Mouse (Mus musculus): ENCODE measurements around the gene S100a16.

S100a16 gene

GRCm38 (mm10) chr3:90527291-90527873, 9.7 kb upstream of the S100a16 start:
- Histone ChIP-seq H3K9me3 (ENCODE audit: low read length) (no peaks in the 10 kb centered on the region), H3K4me3 (replicated peaks; ENCODE audit: low read length) (no peak overlapping the region), H3K27me3 (ENCODE audit: insufficient read depth, low read length) (peaks cover 16% of the 10 kb centered on the region; the same call in 1 of the 2 replicates), H3K36me3 (ENCODE audit: insufficient read depth, low read length) (no peaks in the 10 kb centered on the region), H3K4me1 (replicated peaks; ENCODE audit: low read depth, low read length) (peaks cover 32% of the 10 kb centered on the region)
- no peak for TF ChIP-seq POU5F1 (IDR thresholded peaks at IDR 0.05; ENCODE audit: borderline replicate concordance, low read length)
- no peak for TF ChIP-seq NANOG (IDR thresholded peaks at IDR 0.05; ENCODE audit: borderline replicate concordance, low read length)
- TF ChIP-seq CTCF (conservative IDR thresholded peaks at IDR 0.05; ENCODE audit: low read length), result no peak

- Histone ChIP-seq H3K4me1 (replicated peaks; ENCODE audit: low read depth, low read length) (peaks cover 18% of the 10 kb centered on the region), H3K9me3 (ENCODE audit: low read length) (no peaks in the 10 kb centered on the region), H3K27me3 (ENCODE audit: insufficient read depth, low read length) (peaks cover 14% of the 10 kb centered on the region; the same call in 1 of the 2 replicates), H3K36me3 (ENCODE audit: insufficient read depth, low read length) (no peaks in the 10 kb centered on the region), H3K4me3 (replicated peaks; ENCODE audit: low read length) (no peak overlapping the region)
- TF ChIP-seq CTCF (conservative IDR thresholded peaks at IDR 0.05; ENCODE audit: low read length) (no peak), POU5F1 (IDR thresholded peaks at IDR 0.05; ENCODE audit: borderline replicate concordance, low read length) (no peak), NANOG (IDR thresholded peaks at IDR 0.05; ENCODE audit: borderline replicate concordance, low read length) (no peak)
Observed at GRCm38 (mm10) chr3:90531713-90532112, 5.3 kb upstream of the S100a16 start.

GRCm38 (mm10) chr3:90535446-90535845, 1.6 kb upstream of the S100a16 start:
- no peaks in the 10 kb centered on the region for H3K36me3 ChIP-seq (ENCODE audit: insufficient read depth, low read length)
- TF ChIP-seq NANOG (IDR thresholded peaks at IDR 0.05; ENCODE audit: borderline replicate concordance, low read length), result no peak

GRCm38 (mm10) chr3:90537905-90538296, 847 bp downstream of the S100a16 start:
- TF ChIP-seq CTCF (conservative IDR thresholded peaks at IDR 0.05; ENCODE audit: low read length), result no peak
- TF ChIP-seq NANOG (IDR thresholded peaks at IDR 0.05; ENCODE audit: borderline replicate concordance, low read length), result no peak
- no peak for TF ChIP-seq POU5F1 (IDR thresholded peaks at IDR 0.05; ENCODE audit: borderline replicate concordance, low read length)
- Histone ChIP-seq H3K9me3 (ENCODE audit: low read length) (no peaks in the 10 kb centered on the region), H3K36me3 (ENCODE audit: insufficient read depth, low read length) (no peaks in the 10 kb centered on the region), H3K4me1 (replicated peaks; ENCODE audit: low read depth, low read length) (peaks cover 54% of the 10 kb centered on the region), H3K4me3 (replicated peaks; ENCODE audit: low read length) (peak overlapping the region; percentile 32), H3K27me3 (ENCODE audit: insufficient read depth, low read length) (peaks cover 34% of the 10 kb centered on the region)

More at GRCm38 (mm10) chr3:90535446-90535845, 1.6 kb upstream of the S100a16 start:
- H3K27me3 ChIP-seq (ENCODE audit: insufficient read depth, low read length), result peaks cover 26% of the 10 kb centered on the region
- H3K4me1 ChIP-seq (replicated peaks; ENCODE audit: low read depth, low read length), result peaks cover 29% of the 10 kb centered on the region
- H3K9me3 ChIP-seq (ENCODE audit: low read length), result no peaks in the 10 kb centered on the region
- H3K4me3 ChIP-seq (replicated peaks; ENCODE audit: low read length), result no peak overlapping the region

GRCm38 (mm10) chr3:90540904-90541303, 3.9 kb downstream of the S100a16 start:
- Histone ChIP-seq H3K9me3 (ENCODE audit: low read length) (no peaks in the 10 kb centered on the region), H3K4me1 (replicated peaks; ENCODE audit: low read depth, low read length) (peaks cover 57% of the 10 kb centered on the region), H3K4me3 (replicated peaks; ENCODE audit: low read length) (peak overlapping the region; percentile 53), H3K36me3 (ENCODE audit: insufficient read depth, low read length) (no peaks in the 10 kb centered on the region), H3K27me3 (ENCODE audit: insufficient read depth, low read length) (peaks cover 33% of the 10 kb centered on the region)
- TF ChIP-seq NANOG (IDR thresholded peaks at IDR 0.05; ENCODE audit: borderline replicate concordance, low read length) (no peak), POU5F1 (IDR thresholded peaks at IDR 0.05; ENCODE audit: borderline replicate concordance, low read length) (no peak), CTCF (conservative IDR thresholded peaks at IDR 0.05; ENCODE audit: low read length) (no peak)

- Histone ChIP-seq H3K27me3 (ENCODE audit: insufficient read depth, low read length) (peaks cover 2% of the 10 kb centered on the region; the same call in 1 of the 2 replicates), H3K36me3 (ENCODE audit: insufficient read depth, low read length) (no peaks in the 10 kb centered on the region), H3K4me1 (replicated peaks; ENCODE audit: low read depth, low read length) (peaks cover 8% of the 10 kb centered on the region; the same call in 1 of the 2 replicates), H3K9me3 (ENCODE audit: low read length) (no peaks in the 10 kb centered on the region), H3K4me3 (replicated peaks; ENCODE audit: low read length) (no peak overlapping the region)
- TF ChIP-seq NANOG (IDR thresholded peaks at IDR 0.05; ENCODE audit: borderline replicate concordance, low read length) (no peak), POU5F1 (IDR thresholded peaks at IDR 0.05; ENCODE audit: borderline replicate concordance, low read length) (no peak), CTCF (conservative IDR thresholded peaks at IDR 0.05; ENCODE audit: low read length) (no peak)
Observed at GRCm38 (mm10) chr3:90549676-90550420, 12.8 kb downstream of the S100a16 start.

- no peak overlapping the region for H3K4me3 ChIP-seq (replicated peaks; ENCODE audit: low read length)
- H3K9me3 ChIP-seq (ENCODE audit: low read length), result no peaks in the 10 kb centered on the region
- H3K27me3 ChIP-seq (ENCODE audit: insufficient read depth, low read length), result no peaks in the 10 kb centered on the region
- H3K36me3 ChIP-seq (ENCODE audit: insufficient read depth, low read length), result no peaks in the 10 kb centered on the region
- peaks cover 8% of the 10 kb centered on the region; the same call in 1 of the 2 replicates for H3K4me1 ChIP-seq (replicated peaks; ENCODE audit: low read depth, low read length)
- TF ChIP-seq POU5F1 (IDR thresholded peaks at IDR 0.05; ENCODE audit: borderline replicate concordance, low read length) (no peak), NANOG (IDR thresholded peaks at IDR 0.05; ENCODE audit: borderline replicate concordance, low read length) (no peak), CTCF (conservative IDR thresholded peaks at IDR 0.05; ENCODE audit: low read length) (no peak)
Observed at GRCm38 (mm10) chr3:90550421-90550790, 13.4 kb downstream of the S100a16 start.

GRCm38 (mm10) chr3:90552231-90552630, 15.2 kb downstream of the S100a16 start:
- Histone ChIP-seq H3K36me3 (ENCODE audit: insufficient read depth, low read length) (no peaks in the 10 kb centered on the region), H3K27me3 (ENCODE audit: insufficient read depth, low read length) (no peaks in the 10 kb centered on the region), H3K4me1 (replicated peaks; ENCODE audit: low read depth, low read length) (peaks cover 14% of the 10 kb centered on the region), H3K9me3 (ENCODE audit: low read length) (no peaks in the 10 kb centered on the region), H3K4me3 (replicated peaks; ENCODE audit: low read length) (no peak overlapping the region)
- TF ChIP-seq POU5F1 (IDR thresholded peaks at IDR 0.05; ENCODE audit: borderline replicate concordance, low read length) (no peak), CTCF (conservative IDR thresholded peaks at IDR 0.05; ENCODE audit: low read length) (no peak), NANOG (IDR thresholded peaks at IDR 0.05; ENCODE audit: borderline replicate concordance, low read length) (no peak)
